Mouse (Mus musculus) small intestine, adult 2 months (tissue): ENCODE data around the gene Strbp. TPM values are rescaled to one million over a fixed set of nuclear protein-coding genes. Genes with fewer than 3 reads are reported as not detected.

Source experiments
- H3K27ac ChIP-seq: fragments of 200-500 bp; 2 replicates; pipeline ENCODE4 v1.5.1; 2012; ENCODE audit warnings: low read depth, low read length, control low read depth, inconsistent platforms; ENCODE audit not compliant: insufficient read depth
- H3K27me3 ChIP-seq: fragments of 200-500 bp; 2 replicates; pipeline ENCODE4 v1.6.1; 2012; ENCODE audit warnings: mild to moderate bottlenecking, moderate library complexity, low read length, inconsistent platforms; ENCODE audit not compliant: control insufficient read depth, insufficient read depth
- H3K36me3 ChIP-seq: fragments of 200-500 bp; 2 replicates; pipeline ENCODE4 v1.6.1; 2012; ENCODE audit warnings: mild to moderate bottlenecking, low read length, control low read depth, inconsistent platforms; ENCODE audit not compliant: control insufficient read depth, insufficient read depth
- H3K4me1 ChIP-seq: fragments of 200-500 bp; 2 replicates; pipeline ENCODE4 v1.6.1; 2012; ENCODE audit warnings: low read length, inconsistent platforms, mixed read lengths; ENCODE audit not compliant: control insufficient read depth, insufficient read depth, insufficient read length
- H3K4me3 ChIP-seq: fragments of 200-500 bp; 2 replicates; pipeline ENCODE4 v1.5.1; 2012; ENCODE audit warnings: low read depth, mild to moderate bottlenecking, control low read depth, inconsistent platforms, low read length, moderate library complexity
- CTCF ChIP-seq: fragments of 200-500 bp; IDR thresholded peaks from 2 replicates; pipeline ENCODE4 v1.5.1; 2012; ENCODE audit warnings: low read depth, mild to moderate bottlenecking, control low read depth, inconsistent platforms, low read length, moderate library complexity, mixed read lengths; ENCODE audit not compliant: insufficient replicate concordance, insufficient read length; ENCODE audit errors: extremely low read depth
- POLR2A ChIP-seq: fragments of 200-500 bp; IDR thresholded peaks from 2 replicates; pipeline ENCODE4 v1.6.1; 2012; ENCODE audit warnings: low read depth, mild to moderate bottlenecking, control low read depth, inconsistent platforms, low read length, moderate library complexity
- WGBS: fragments of 180-500 bp; shearing (Covaris S2); methylation state at CpG from one replicate; pipeline ENCODE4 v1.1.7; 2018; 5-methylcytosine and 5-hydroxymethylcytosine counted together
- polyA plus RNA-seq: library from polyadenylated mRNA; depleted of rRNA; stranded (reverse); fragments of >200 nt; gene quantifications from 2 replicates; pipeline ENCODE4 v1.2.3, GENCODE M21; 2012; rRNA removed

Strbp gene
- polyA plus RNA-seq, 1 experiment: 2.7 TPM

- 97% methylated on average over 4 of the region's 4 CpGs for whole genome bisulfite sequencing
- no peaks in the 10 kb centered on the region for H3K36me3 ChIP-seq
- H3K4me3 ChIP-seq: no peak overlapping the region
- H3K4me1 ChIP-seq: no peaks in the 10 kb centered on the region
- H3K27ac ChIP-seq: no peak overlapping the region
- no peaks in the 10 kb centered on the region for H3K27me3 ChIP-seq
- TF ChIP-seq POLR2A (no peak), CTCF (no peak)
Observed at GRCm38 (mm10) chr2:37460707-37461106, 243.0 kb downstream of the Strbp start.

- Histone ChIP-seq H3K36me3 (no peaks in the 10 kb centered on the region), H3K27ac (no peak overlapping the region), H3K27me3 (no peaks in the 10 kb centered on the region), H3K4me3 (peak overlapping the region; percentile 96), H3K4me1 (peaks cover 2% of the 10 kb centered on the region; the same call in 1 of the 2 replicates)
- WGBS: 0% methylated on average over 23 of the region's 24 CpGs
- TF ChIP-seq CTCF (no peak), POLR2A (no peak)
Observed at GRCm38 (mm10) chr2:37452376-37452760, 251.3 kb downstream of the Strbp start.

- Histone ChIP-seq H3K27ac (peak overlapping the region; percentile 38), H3K27me3 (no peaks in the 10 kb centered on the region), H3K4me1 (peaks cover 2% of the 10 kb centered on the region; the same call in 1 of the 2 replicates), H3K4me3 (peak overlapping the region; percentile 96), H3K36me3 (no peaks in the 10 kb centered on the region)
- TF ChIP-seq POLR2A (peak; percentile 83; the same call in 1 of the 2 replicates), CTCF (no peak)
- 5% methylated on average over 44 of the region's 44 CpGs for WGBS
Observed at GRCm38 (mm10) chr2:37451667-37452375, 251.8 kb downstream of the Strbp start.

GRCm38 (mm10) chr2:37442611-37443591 is 260.8 kb downstream of the Strbp start, which contains the start of the genes Zbtb26, Zbtb6 and Rabgap1:
Gene Zbtb26, minus strand, starts transcription at chr2:37443135.
Gene Zbtb6, minus strand, starts transcription at chr2:37443171.
Gene Rabgap1, plus strand, starts transcription at chr2:37443279.
- H3K4me1 ChIP-seq: no peaks in the 10 kb centered on the region
- no peaks in the 10 kb centered on the region for H3K27me3 ChIP-seq
- H3K36me3 ChIP-seq: no peaks in the 10 kb centered on the region
- TF ChIP-seq CTCF: no peak
- peak; percentile 0 for TF ChIP-seq POLR2A
- peak within 1 kb of the TSS; percentile 47 for H3K27ac ChIP-seq
- under 1% methylated on average over 51 of the region's 51 CpGs for whole genome bisulfite sequencing
- peak within 1 kb of the TSS; percentile 86 for H3K4me3 ChIP-seq

Other genes with a start within 250 kb of the Strbp start
- 0.06 and 0.15 TPM in 2 replicates for gene Gpr21, start 187.5 kb downstream of the Strbp start, polyA plus RNA-seq
- 0.14 and 0.48 TPM in 2 replicates for gene Crb2, start 72.4 kb upstream of the Strbp start, polyA plus RNA-seq